Mouse (Mus musculus): ENCODE results near the gene Svs2. TPM values are rescaled to one million over a fixed set of nuclear protein-coding genes. Genes with fewer than 3 reads are reported as not detected.
"Not testable (repeated sequence)": the region's sequence is repeated elsewhere in the genome, so short reads cannot be mapped to it uniquely, and the experiment has no call there.

The Svs2 gene
- not detected for total RNA-seq (2021)

DNA sequence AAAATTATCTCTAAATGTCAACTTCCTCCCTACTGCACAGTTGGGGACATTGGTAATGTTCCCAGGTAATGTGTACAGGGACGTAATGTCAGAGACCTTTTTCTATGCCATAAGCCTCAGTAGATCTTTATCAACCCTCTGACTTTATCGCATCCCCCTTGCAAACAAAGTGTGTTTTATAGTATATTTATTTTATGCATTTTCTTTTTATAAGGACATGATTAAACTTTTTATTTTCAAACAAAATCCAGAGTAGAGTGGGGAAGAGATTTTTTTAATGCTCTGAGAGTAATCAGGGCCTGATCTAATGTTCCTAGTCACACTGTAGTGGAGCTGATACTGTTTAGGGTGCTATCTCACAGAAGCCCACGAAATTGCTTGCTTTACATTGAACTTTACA is at the start of gene Svs2:
Svs2 (minus strand) TSS at position 101 of the 400 bp plus-strand sequence.
- no peak for DNase-seq
- intact Hi-C loops (cut with DNase I): no loop called here

DNA sequence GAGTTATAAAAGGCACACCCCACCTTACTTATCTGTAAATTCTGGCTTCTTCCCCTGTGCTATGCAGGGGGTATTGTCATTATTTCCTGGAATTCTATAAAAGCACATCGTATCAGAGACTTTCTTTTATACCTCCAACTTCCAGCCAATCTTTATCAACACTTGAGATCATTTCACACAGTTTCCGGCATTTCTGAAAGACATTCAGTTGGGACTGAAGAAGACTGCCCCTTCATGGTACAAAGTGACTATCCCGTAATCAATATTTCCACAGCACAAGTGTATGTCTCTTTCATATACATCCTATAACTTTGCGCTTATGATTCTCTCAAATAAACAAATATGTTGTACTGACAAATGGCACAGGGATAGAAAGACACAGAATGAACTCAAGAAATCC is 40.1 kb upstream of the Svs2 start, which contains the start of gene Svs4:
Svs4 (minus strand) TSS at position 101 of the 400 bp plus-strand sequence.
- intact Hi-C loops (cut with DNase I): no loop called here
- no peak for DNase-seq

DNA sequence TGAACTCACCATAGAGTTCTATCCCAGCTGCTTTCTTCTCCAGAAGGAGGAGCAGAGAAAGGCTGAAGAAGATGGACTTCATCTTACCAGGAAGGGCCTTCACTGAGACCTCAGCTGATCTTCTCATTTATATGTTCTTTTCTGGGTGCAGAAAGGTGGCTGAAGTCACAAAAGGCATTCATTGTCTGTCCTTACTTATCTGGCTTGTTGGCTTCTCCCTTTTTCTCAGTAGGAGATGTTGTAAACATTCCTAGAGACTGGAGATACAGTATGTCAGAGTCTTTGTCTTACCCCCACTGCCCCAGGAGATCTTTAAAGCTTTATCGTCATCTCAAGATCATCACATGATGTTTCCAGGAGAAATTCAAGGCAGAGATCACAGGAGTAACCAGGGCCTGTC is 18.3 kb upstream of the Svs2 start, which contains the start of gene Svs3b:
Svs3b (minus strand) TSS at position 101 of the 400 bp plus-strand sequence.
- intact Hi-C loops (cut with DNase I): not testable (repeated sequence)

DNA sequence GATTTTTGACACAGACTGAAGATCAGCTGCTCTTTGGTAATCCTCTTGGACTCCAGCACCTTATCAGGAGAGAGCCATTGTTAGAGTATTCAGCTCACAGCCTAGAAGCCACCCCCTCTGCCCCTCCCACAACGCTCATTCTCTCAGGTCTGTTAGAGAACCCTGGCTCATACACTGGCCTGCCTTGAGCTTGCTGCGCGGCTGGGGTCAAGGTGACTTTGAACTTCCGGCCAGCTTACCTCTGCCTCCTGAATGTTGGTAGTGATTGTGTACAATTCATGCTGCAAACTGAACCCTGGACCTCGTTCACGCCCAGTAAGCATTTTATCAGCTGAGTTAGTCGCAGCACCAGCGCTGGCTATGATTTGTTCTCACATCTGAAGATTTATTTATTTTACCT is 5.6 kb downstream of the Svs2 start:
- no peak for DNase-seq
- intact Hi-C loops (cut with DNase I): no loop called here

More for the DNA sequence above, 18.3 kb upstream of the Svs2 start, which contains the start of gene Svs3b:
- not testable (repeated sequence) for DNase-seq

DNA sequence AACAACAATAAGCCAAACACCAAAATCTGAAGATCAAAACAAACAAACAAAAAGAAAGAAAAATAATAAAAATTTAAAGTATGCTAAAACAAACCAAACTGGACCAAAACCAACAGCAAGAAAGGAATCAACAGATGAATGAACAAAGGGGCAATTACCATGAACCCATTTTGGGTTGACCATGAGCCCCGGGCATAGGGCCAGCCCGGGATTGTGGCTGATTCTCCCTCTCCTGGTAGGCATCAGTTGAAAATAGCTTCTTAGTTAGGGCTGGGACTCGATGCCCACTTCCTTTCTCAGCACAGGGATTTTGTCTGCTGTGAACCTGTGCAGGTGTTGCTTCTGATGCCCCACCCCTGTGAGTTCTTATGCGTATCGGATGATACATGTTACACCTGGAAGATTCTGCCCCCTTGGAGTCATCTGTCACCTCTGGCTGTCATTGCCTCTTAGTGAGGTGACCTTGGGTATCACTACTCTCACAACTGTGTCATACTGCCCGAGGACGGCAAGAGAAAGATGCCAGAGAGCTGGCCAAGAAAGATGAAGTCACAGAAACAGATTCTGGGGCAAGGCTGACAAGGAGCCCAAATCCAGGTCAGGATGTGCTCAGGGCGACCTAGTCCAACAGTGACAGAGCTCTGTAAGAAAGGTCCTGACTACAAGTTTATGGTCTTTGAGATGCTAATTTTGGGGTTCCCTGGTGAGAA is 9.8 kb downstream of the Svs2 start:
- no peak for DNase-seq
- intact Hi-C loops (cut with DNase I): no loop called here

DNA sequence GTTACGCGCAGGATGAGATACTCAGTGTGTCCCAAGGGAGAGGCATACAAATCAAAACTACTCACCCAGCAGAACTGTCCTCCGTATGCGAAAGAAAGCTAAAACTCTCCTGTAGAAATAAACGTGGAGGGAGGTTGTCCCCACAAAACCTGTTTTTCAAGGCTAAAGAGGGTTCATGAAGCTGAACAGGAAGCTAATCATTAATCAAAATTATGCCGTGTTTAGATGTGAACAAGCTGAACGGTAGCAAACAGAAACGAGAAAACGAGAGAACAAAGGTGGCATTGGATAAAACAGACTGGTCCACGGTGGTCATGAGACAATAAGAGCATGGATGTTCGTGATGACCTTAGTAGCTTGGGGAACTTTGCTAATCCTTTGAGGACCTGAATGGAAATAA is 16.7 kb downstream of the Svs2 start, which contains the start of gene Wfdc15b:
Wfdc15b (minus strand) TSS at position 139 of the 400 bp plus-strand sequence.
- DNase-seq: no peak
- intact Hi-C loops (cut with DNase I): no loop called here

DNA sequence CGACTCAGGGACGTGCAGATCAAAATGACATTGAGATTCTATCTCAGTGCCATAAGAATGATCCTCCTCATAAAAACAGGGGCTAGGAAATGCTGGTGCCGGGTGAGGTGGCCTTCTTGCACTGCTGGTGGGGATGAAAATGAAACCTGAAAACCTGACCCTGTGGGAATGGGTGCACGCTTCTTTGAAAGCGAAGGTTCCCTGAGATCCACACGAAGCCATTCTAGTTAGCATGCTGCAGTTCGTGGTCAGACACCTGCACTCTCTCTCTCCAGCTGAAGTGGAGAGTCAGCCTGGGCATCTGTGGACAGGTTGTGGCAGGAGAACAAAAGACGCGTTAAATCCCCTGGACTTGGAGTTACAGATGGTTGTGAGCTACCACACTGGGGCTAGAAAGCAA is 19.0 kb downstream of the Svs2 start:
- no peak for DNase-seq
- intact Hi-C loops (cut with DNase I): no loop called here

DNA sequence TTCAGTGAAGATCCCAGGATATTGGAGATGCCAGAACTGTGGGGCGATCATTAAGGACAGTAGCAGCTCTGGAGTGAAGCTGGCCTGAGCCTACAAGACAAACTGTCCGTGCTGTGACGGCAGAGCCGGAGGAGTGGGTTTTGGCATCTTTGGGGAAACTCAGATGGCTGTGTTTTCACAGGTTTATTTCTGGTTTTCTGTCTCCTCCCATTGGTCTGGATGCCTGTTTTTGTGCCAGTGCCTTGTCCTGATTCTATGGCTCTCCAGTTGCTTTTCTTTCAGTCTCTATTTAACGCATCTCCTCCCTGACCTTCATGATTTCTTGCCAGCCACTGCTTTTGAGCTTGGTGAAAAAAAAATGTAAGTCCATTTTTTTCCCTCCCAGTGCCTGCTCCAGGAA is 25.6 kb downstream of the Svs2 start:
- intact Hi-C loops (cut with DNase I): no loop called here
- DNase-seq: no peak

DNA sequence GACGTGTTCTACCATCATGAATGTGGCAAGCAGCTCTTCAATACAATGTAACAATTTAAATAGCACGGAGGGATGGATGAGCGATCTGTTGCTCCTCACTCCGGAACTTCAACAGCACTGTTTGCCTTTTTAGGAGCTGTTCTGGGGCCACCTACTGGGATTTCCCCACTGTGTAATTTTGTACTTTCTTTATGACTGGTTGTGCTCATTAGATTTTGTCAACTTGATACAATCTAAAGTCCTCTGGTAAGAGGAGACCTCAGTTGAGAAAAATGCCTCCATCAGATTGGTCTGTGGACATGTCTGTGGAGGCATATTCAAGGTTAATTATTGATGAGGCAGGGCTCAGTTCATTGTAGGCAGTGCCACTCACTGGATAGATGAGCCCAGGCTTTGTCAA is 27.4 kb downstream of the Svs2 start:
- no peak for DNase-seq
- intact Hi-C loops (cut with DNase I): no loop called here

DNA sequence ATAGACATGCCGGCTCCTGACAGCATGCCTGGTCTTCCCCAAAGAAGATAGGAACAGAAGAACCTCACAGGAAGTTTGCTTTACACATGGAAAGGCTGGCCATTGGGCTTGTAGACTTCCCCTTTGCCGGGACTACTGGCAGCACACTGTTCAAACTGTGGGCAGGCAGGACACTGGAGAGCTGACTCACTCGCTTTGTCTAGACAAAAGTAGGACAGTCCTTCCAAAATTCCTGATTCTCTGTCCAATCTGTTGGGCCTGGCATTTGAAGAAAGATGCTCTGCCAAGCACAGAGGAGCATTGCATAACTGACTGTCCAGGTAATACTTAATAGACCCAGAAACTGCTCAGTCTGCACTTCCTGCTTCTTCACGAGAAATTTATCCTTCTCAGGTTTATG is 31.6 kb downstream of the Svs2 start:
- no peak for DNase-seq
- intact Hi-C loops (cut with DNase I): no loop called here

DNA sequence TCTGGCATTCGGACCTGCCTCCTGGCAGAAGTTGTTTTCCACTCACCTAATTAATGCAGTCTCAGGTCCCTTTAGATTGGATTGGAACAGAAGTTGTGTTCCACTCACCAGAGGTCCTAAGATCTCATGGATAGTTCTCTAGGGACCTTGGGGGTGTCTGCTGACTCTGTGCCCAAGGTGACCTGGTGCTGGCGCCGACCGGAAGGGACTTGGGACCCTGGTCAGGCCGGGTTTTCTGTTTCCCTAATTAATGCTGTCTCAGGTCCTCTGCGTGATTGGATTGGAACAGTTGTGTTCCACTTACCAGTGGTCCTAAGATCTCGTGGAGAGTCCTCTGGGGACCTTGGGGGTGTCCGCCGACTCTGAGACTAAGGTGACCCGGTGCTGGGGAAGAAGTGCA is 32.3 kb downstream of the Svs2 start:
- DNase-seq; intact Hi-C loops (cut with DNase I): not testable (repeated sequence)

DNA sequence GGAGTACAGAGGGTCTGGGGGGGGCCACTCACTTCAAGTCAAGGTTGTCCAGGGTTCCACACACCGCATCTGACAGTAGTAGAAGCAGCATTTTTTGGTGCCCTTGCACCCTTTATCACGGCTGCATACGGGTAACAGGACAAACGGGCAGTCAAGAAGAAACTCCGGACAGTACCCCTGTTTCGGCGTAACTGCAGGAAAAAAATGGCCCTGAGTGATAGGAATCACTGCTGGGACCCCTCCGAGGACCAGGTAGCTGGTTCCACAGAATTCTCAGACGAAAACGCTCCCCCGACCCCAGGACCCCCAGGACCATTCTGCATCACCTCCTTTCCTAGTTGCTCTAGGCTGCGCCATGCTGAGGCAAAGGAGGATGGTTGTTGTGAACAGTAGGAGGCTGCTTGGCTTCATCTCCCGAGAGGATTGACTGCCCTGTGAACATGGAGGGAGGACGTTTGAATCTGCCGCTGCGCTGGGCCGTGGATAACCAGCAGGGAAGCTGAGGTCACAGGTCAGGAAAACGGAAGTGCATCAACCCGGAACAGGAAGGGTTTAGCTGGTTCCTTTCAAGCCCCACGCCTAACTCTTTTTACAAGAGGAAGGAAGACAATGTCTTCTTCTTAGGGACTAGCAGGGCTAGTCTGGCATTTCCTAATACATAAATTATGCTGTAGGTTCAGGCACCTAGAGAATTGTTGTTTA is 38.5 kb downstream of the Svs2 start, which contains the start of gene Wfdc15a:
Wfdc15a (minus strand) TSS at position 505 of the 702 bp plus-strand sequence.
- DNase-seq: no peak
- intact Hi-C loops (cut with DNase I): no loop called here

DNA sequence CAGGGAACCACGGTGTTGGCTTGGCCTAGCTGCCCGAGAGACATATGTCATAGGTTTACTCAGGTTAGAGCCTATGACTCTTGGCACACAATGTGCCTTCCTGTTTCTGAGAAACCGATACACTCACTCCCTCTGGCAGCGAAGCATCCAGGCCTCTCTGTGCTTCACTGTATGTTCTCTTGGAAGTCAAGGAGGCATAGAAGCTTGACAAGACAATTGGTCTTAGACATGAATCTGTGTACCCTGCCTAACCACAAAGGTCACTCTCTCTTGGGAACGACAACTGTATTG is 41.6 kb downstream of the Svs2 start:
- no peak for DNase-seq
- intact Hi-C loops (cut with DNase I): no loop called here

DNA sequence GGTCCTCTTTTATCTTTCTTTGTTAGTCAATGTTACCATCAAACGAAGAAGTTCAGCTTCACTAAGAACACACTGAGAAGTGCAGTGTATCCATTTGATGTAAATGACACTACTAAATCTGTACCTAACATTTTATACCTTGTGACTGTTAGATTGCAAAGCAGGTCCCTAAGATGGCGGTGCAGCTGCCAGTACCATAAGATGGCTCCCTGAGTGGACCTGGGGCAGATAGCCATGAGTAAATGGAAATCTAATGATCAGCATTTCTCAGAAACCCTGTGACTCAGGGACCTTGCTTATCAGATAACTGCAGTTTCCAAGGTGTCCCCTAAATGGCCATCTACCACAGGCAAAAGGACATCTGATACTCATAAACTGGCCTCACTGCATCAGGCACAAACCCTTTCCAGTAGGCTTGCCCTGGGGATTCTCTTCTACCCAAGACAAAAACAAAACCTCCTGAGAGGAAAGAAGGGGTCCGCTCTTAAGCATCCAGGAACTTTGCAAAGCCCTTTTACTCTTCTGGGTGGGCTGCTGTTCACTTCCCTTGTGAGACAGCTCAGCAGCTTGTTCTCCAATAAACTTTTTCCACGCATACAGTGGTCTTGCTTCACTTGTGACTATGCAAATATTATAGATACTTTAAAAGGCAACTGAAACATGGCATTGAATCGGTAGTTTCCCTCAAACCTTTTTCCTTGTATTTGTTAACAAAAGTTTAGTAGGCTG is 42.1 kb downstream of the Svs2 start:
- intact Hi-C loops (cut with DNase I): no loop called here
- DNase-seq: no peak

DNA sequence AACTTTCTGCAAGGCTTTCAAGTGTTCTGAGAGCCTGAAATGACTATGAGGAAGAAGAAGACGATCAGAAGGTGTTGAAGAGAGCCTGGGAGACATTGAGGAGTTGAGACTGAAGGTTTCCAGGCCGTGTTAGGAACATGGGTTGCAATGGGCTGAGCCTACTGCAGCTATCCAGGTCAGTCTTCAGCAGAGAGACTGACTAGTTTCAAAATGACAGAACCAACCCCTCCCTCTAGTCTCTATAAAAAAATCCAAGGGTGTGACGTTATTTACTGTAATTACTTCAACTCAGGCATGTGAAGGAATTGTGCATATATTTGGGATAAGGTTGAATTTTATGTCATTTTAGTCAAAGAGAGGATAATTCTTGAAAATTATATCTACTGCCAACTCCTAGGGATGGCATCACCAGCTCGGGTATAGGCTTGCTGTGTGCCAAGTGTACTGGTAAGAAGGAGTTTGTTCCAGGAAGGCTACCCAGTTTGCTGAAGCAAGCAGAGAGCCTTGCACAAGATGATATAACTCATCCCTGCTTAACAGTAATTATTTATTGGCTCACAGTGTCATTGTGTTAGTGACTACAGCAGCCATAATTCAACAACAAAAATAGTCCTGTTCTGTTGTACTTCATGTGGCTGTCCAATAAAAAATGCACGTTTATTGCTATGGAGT is 43.2 kb downstream of the Svs2 start:
- DNase-seq: no peak
- intact Hi-C loops (cut with DNase I): no loop called here

DNA sequence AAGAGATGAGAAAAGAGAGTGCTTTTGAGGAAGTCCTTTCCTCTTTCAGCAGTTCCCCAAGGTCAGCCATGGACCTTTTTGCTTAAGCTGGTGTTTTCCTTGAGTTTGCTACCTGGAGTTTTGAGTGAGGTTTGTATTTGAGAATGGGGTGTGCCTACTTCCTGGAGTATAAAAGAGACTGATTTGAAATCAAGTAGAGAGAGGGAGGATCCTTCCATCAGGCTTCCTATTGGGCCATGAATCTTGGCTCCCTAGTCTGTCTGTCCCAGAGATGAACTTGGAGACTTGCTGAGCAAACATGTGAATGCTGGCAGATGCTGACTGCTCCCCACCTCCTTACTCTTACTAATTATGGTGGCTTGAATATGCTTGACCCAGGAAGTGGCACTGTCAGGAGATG is 46.0 kb downstream of the Svs2 start:
- no peak for DNase-seq
- intact Hi-C loops (cut with DNase I): no loop called here

DNA sequence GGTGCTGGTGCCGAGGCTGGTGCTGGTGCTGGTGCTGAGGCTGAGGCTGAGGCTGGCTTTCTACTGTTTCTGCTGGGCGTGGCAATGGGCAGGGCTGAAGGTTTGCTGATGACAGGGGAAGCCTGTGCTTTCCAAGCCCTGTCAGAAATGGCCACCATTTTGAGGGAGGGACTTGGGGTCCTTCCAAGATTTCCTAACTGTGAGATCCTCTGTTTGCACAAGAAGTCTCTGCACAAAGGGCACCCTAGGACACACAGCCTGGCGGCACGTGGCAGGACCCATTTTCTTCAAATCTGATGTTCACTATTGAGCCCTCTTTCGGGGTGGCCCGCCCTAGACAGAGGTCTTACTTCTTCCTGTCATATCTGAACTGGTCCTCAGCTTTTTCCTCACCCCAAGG is 47.7 kb downstream of the Svs2 start, which contains the start of gene Wfdc12:
Wfdc12 (minus strand) TSS at position 33 of the 400 bp plus-strand sequence.
- intact Hi-C loops (cut with DNase I): no loop called here
- DNase-seq: no peak

DNA sequence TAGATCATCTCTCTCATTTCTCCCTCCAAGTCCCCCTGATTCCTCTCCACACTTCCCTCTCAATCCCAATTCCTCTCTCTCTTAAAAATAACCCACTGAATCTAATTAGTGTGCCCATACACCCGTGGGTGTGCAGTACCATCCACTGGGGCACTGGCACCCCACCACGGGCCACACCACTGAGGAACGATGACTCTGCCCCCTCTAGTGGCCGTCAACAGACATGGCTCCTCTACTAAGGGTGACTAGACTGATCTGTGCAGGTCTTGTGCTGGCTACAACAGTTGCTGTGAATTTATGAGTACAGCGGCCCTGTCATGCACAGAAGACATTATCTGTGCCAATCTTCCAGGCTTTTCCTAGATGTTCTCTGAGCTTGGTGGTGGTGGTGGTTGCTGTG is 49.5 kb downstream of the Svs2 start:
- intact Hi-C loops (cut with DNase I): no loop called here
- no peak for DNase-seq
